Mouse (Mus musculus): ENCODE data around the gene Gulp1. TPM values are rescaled to one million over a fixed set of nuclear protein-coding genes. Genes with fewer than 3 reads are reported as not detected.

The Gulp1 gene
- polyA plus RNA-seq, 1 experiment: 0.21 TPM

DNA sequence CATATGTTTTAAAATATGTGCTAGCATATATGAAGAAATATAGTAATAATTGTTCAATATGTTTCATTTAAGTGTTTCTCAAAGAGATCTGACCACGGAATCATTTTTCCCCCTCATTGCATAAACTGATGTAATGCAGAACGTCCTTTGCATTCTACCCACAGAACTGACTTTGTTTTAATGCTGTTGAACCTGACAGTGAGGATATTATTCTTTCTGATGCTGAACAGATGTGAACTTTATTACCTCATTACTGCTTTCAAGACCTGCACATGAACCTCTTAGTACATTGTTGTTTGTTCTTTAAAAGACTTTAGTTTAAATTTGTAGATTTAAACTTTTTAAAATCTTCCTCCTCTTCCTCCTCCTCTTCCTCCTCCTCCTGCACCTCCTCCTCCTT lies 67.4 kb downstream of the Gulp1 start:
- no peak for TF ChIP-seq CTCF (IDR thresholded peaks at IDR 0.05; ENCODE audit: control insufficient read depth, insufficient read depth, insufficient replicate concordance, low read depth, low read length)
- TF ChIP-seq POLR2A (IDR thresholded peaks at IDR 0.05; ENCODE audit: control insufficient read depth, low read depth, low read length): no peak
- Histone ChIP-seq H3K4me3 (ENCODE audit: control insufficient read depth, low read depth, low read length) (no peak overlapping the region), H3K27me3 (ENCODE audit: control insufficient read depth, insufficient read depth, low read length) (no peaks in the 10 kb centered on the region), H3K4me1 (ENCODE audit: control insufficient read depth, insufficient read depth, low read length) (no peaks in the 10 kb centered on the region), H3K36me3 (ENCODE audit: control insufficient read depth, insufficient read depth, low read length) (no peaks in the 10 kb centered on the region), H3K27ac (ENCODE audit: control insufficient read depth, insufficient read depth, low read depth, low read length) (no peak overlapping the region)

DNA sequence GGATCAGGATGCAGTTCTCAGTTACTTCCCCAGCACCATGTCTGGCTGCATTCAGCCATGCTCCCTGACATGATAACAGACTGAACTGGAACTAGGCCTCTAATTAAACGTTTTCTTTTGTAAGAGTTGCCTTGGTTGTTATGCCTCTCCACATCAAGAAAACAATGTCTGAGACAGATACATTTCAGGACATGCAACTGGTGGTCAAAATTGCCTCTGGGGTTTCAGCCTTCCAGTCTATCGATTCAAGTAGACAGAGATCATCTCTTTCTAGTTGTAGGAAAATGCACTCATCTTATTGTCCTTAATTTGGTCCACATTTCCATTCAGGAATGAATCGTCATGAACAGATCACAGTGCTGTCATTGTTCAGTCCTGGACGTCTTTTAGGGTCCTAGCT lies 83.2 kb downstream of the Gulp1 start:
- TF ChIP-seq CTCF (IDR thresholded peaks at IDR 0.05; ENCODE audit: control insufficient read depth, insufficient read depth, insufficient replicate concordance, low read depth, low read length) (no peak), POLR2A (IDR thresholded peaks at IDR 0.05; ENCODE audit: control insufficient read depth, low read depth, low read length) (no peak)
- H3K27ac ChIP-seq (ENCODE audit: control insufficient read depth, insufficient read depth, low read depth, low read length): no peak overlapping the region
- no peaks in the 10 kb centered on the region for H3K36me3 ChIP-seq (ENCODE audit: control insufficient read depth, insufficient read depth, low read length)
- H3K4me1 ChIP-seq (ENCODE audit: control insufficient read depth, insufficient read depth, low read length): no peaks in the 10 kb centered on the region
- H3K27me3 ChIP-seq (ENCODE audit: control insufficient read depth, insufficient read depth, low read length): no peaks in the 10 kb centered on the region
- H3K4me3 ChIP-seq (ENCODE audit: control insufficient read depth, low read depth, low read length): no peak overlapping the region

DNA sequence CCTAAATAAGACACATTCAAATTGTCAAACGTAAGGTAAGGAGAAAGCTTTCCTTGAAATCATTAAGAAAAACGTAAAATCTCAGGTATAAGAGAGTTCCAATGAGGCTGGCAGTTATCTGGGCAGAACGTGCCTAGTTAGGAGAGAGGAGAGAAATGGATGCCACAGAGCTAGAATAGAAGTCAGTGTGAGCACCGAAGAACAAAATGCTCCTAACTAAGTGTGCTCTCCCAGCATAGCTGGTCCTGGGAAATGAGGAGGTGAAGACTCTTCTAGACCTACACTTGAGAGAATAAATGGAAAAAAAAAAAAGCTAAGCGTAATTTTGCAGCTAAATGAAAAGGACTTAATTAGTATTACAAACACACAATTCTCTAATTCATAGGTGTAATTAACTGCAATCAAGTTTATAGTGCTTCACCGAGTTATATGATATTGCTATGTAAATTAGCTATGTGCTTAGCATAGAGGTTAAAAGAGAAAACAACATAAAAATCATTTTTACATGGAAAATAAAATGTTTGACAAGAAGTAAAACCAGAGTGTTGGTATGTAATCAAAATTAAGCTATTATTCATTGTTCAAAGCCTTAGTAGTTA lies 94.5 kb downstream of the Gulp1 start:
- Histone ChIP-seq H3K4me3 (ENCODE audit: control insufficient read depth, low read depth, low read length) (no peak overlapping the region), H3K4me1 (ENCODE audit: control insufficient read depth, insufficient read depth, low read length) (peaks cover 3% of the 10 kb centered on the region; the same call in 1 of the 2 replicates), H3K36me3 (ENCODE audit: control insufficient read depth, insufficient read depth, low read length) (no peaks in the 10 kb centered on the region), H3K27me3 (ENCODE audit: control insufficient read depth, insufficient read depth, low read length) (no peaks in the 10 kb centered on the region), H3K27ac (ENCODE audit: control insufficient read depth, insufficient read depth, low read depth, low read length) (no peak overlapping the region)
- no peak for TF ChIP-seq CTCF (IDR thresholded peaks at IDR 0.05; ENCODE audit: control insufficient read depth, insufficient read depth, insufficient replicate concordance, low read depth, low read length)
- TF ChIP-seq POLR2A (IDR thresholded peaks at IDR 0.05; ENCODE audit: control insufficient read depth, low read depth, low read length): no peak

DNA sequence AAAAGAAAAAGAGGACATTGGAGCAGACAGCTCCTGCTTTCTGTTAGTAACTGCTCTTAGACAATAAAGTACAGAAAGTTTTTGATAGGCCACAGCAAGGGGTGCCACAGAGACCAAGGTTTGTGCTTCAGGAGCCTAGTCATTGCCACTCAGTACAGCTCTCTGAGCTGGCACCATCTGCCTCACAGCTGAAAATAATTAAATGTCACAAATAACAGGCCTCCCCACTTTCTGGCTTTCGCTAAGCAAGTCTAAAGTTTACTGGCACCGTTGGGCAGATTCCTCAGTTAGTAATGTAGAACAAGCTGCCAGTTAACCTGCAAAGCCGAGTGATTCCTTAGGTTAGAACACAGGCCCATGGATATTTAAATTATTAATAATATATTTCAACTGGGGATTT lies 127.7 kb downstream of the Gulp1 start:
- no peaks in the 10 kb centered on the region for H3K4me1 ChIP-seq (ENCODE audit: control insufficient read depth, insufficient read depth, low read length)
- no peak overlapping the region for H3K27ac ChIP-seq (ENCODE audit: control insufficient read depth, insufficient read depth, low read depth, low read length)
- no peaks in the 10 kb centered on the region for H3K27me3 ChIP-seq (ENCODE audit: control insufficient read depth, insufficient read depth, low read length)
- H3K4me3 ChIP-seq (ENCODE audit: control insufficient read depth, low read depth, low read length): no peak overlapping the region
- no peak for TF ChIP-seq POLR2A (IDR thresholded peaks at IDR 0.05; ENCODE audit: control insufficient read depth, low read depth, low read length)
- H3K36me3 ChIP-seq (ENCODE audit: control insufficient read depth, insufficient read depth, low read length): no peaks in the 10 kb centered on the region

DNA sequence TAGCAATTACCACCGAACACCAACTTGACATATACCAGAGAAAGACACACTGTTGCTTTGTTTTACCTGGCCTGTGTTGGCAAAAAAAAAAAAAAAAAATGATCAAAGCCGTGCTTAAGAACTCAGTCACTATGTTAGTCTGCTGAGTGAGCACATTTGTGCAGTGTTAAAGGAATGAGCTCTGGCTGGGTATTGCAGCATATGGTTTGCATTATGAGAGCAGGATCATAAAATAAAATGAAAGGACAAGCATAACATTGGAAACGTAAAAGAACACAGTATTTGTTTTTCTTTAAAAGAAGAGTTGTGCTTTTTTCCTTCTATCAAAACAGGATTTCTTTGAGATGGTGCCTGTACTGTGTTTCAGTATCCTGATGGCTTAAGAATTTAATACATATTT lies 128.1 kb downstream of the Gulp1 start:
- Histone ChIP-seq H3K36me3 (ENCODE audit: control insufficient read depth, insufficient read depth, low read length) (no peaks in the 10 kb centered on the region), H3K4me1 (ENCODE audit: control insufficient read depth, insufficient read depth, low read length) (no peaks in the 10 kb centered on the region), H3K27ac (ENCODE audit: control insufficient read depth, insufficient read depth, low read depth, low read length) (no peak overlapping the region), H3K27me3 (ENCODE audit: control insufficient read depth, insufficient read depth, low read length) (no peaks in the 10 kb centered on the region), H3K4me3 (ENCODE audit: control insufficient read depth, low read depth, low read length) (no peak overlapping the region)
- TF ChIP-seq POLR2A (IDR thresholded peaks at IDR 0.05; ENCODE audit: control insufficient read depth, low read depth, low read length): no peak
- TF ChIP-seq CTCF (IDR thresholded peaks at IDR 0.05; ENCODE audit: control insufficient read depth, insufficient read depth, insufficient replicate concordance, low read depth, low read length): no peak

DNA sequence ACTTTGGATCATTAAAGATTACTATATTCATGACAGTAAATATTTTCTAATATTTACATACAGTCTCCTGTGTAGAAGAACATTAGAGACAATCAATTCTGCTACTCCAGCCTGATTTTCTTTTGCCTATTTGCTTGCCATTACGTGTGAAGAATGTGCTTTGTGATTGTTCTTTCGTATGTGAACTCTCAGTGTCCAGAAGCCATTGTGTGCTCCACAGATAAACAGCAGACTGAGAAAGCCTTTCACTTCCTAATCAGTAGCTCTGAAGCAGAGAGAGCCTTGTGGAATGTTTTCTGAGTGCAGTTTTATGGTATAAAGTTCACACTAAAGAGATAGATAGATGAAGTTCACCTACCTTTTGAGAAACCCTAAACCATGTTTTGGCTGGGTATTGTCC lies 131.2 kb downstream of the Gulp1 start:
- TF ChIP-seq CTCF (IDR thresholded peaks at IDR 0.05; ENCODE audit: control insufficient read depth, insufficient read depth, insufficient replicate concordance, low read depth, low read length): no peak
- TF ChIP-seq POLR2A (IDR thresholded peaks at IDR 0.05; ENCODE audit: control insufficient read depth, low read depth, low read length): no peak
- Histone ChIP-seq H3K4me1 (ENCODE audit: control insufficient read depth, insufficient read depth, low read length) (no peaks in the 10 kb centered on the region), H3K27me3 (ENCODE audit: control insufficient read depth, insufficient read depth, low read length) (no peaks in the 10 kb centered on the region), H3K27ac (ENCODE audit: control insufficient read depth, insufficient read depth, low read depth, low read length) (no peak overlapping the region), H3K36me3 (ENCODE audit: control insufficient read depth, insufficient read depth, low read length) (no peaks in the 10 kb centered on the region), H3K4me3 (ENCODE audit: control insufficient read depth, low read depth, low read length) (no peak overlapping the region)

- Histone ChIP-seq H3K4me1 (ENCODE audit: control insufficient read depth, insufficient read depth, low read length) (no peaks in the 10 kb centered on the region), H3K27me3 (ENCODE audit: control insufficient read depth, insufficient read depth, low read length) (no peaks in the 10 kb centered on the region), H3K4me3 (ENCODE audit: control insufficient read depth, low read depth, low read length) (no peak overlapping the region), H3K27ac (ENCODE audit: control insufficient read depth, insufficient read depth, low read depth, low read length) (no peak overlapping the region), H3K36me3 (ENCODE audit: control insufficient read depth, insufficient read depth, low read length) (no peaks in the 10 kb centered on the region)
- TF ChIP-seq CTCF (IDR thresholded peaks at IDR 0.05; ENCODE audit: control insufficient read depth, insufficient read depth, insufficient replicate concordance, low read depth, low read length) (no peak), POLR2A (IDR thresholded peaks at IDR 0.05; ENCODE audit: control insufficient read depth, low read depth, low read length) (no peak)
Observed at GRCm38 (mm10) chr1:44683723-44684122, 132.4 kb downstream of the Gulp1 start.
